Mouse (Mus musculus) megakaryocyte, embryonic 14.5 days (primary cell): ENCODE data around the gene Dapl1. TPM values are rescaled to one million over a fixed set of nuclear protein-coding genes. Genes with fewer than 3 reads are reported as not detected.

Experiments
- H3K27me3 ChIP-seq: replicated peaks from 2 replicates; pipeline ENCODE3; 2012; ENCODE audit warnings: inconsistent platforms
- H3K36me3 ChIP-seq: replicated peaks from 2 replicates; pipeline ENCODE3; 2012; ENCODE audit warnings: low read length, inconsistent platforms, mixed read lengths
- H3K4me1 ChIP-seq: 2 replicates; pipeline ENCODE4 v1.6.1; 2012; ENCODE audit warnings: inconsistent platforms
- H3K4me3 ChIP-seq: replicated peaks from 2 replicates; pipeline ENCODE3; 2012; ENCODE audit warnings: moderate library complexity, mild to moderate bottlenecking, inconsistent platforms
- H3K9me3 ChIP-seq: 2 replicates; pipeline ENCODE4 v1.6.1; 2012; ENCODE audit warnings: inconsistent platforms
- FLI1 ChIP-seq: IDR thresholded peaks from 2 replicates; pipeline ENCODE4 v1.6.1; 2012; ENCODE audit warnings: low read length, inconsistent platforms, mixed read lengths
- GATA1 ChIP-seq: IDR thresholded peaks from 3 replicates; pipeline ENCODE4 v1.6.1; 2012; ENCODE audit warnings: mixed read lengths, low read length, inconsistent platforms, borderline replicate concordance
- polyA plus RNA-seq: library from polyadenylated mRNA; stranded (reverse); fragments of >175 nt; gene quantifications from 2 replicates; pipeline ENCODE4 v1.2.3, GENCODE M21; 2012; ENCODE audit warnings: low replicate concordance; ENCODE audit not compliant: insufficient read depth

Dapl1 gene
- polyA plus RNA-seq, 1 experiment, result not detected

DNA sequence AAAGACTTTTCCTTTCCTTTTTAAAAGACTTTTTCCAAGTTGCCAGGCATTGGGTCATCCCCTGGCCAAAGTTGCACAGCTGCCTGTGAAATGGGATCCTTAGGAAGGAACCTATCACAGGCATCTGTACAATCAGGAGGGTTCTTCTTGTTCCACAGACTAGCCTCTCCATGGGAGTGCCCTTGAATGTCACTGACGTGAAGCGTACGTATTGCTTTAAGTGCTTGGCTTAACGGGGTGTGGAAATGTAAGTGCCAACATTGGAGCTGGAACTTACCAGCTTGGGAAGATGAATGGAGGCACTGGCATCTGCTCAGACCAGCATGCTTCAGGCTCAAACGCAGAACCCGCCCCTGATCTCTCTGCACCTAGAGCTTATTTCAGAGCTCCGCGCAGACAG, 14.7 kb downstream of the Dapl1 start:
- TF ChIP-seq FLI1 (no peak), GATA1 (no peak)
- H3K4me1 ChIP-seq, result peaks cover 3% of the 10 kb centered on the region; the same call in 1 of the 2 replicates
- H3K9me3 ChIP-seq, result peaks cover 4% of the 10 kb centered on the region; the same call in 1 of the 2 replicates
- peaks cover 9% of the 10 kb centered on the region for H3K27me3 ChIP-seq
- no peak overlapping the region for H3K4me3 ChIP-seq
- H3K36me3 ChIP-seq, result no peaks in the 10 kb centered on the region

DNA sequence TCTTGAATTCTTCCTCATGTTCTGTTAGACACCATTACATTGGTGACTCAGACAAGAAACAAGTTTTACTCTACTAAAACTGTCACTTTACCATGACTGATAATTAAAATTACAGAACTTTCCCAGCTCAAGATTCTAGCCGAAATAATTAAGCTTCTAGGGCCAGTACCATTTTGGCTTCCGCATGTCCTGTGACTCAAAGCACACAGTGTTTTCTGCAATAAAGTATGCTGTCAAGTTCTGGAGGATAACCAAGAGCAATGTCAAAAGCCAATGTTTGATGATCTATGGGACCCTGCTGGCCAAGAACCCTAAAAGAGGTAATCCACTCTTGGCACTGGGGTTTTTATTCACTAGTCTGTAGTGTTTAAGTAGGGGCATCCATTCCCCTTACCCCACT, 15.3 kb downstream of the Dapl1 start:
- no peak overlapping the region for H3K4me3 ChIP-seq
- peaks cover 3% of the 10 kb centered on the region; the same call in 1 of the 2 replicates for H3K4me1 ChIP-seq
- H3K9me3 ChIP-seq, result peaks cover 4% of the 10 kb centered on the region; the same call in 1 of the 2 replicates
- no peak for TF ChIP-seq FLI1
- TF ChIP-seq GATA1, result no peak
- H3K36me3 ChIP-seq, result no peaks in the 10 kb centered on the region
- H3K27me3 ChIP-seq, result peaks cover 6% of the 10 kb centered on the region

DNA sequence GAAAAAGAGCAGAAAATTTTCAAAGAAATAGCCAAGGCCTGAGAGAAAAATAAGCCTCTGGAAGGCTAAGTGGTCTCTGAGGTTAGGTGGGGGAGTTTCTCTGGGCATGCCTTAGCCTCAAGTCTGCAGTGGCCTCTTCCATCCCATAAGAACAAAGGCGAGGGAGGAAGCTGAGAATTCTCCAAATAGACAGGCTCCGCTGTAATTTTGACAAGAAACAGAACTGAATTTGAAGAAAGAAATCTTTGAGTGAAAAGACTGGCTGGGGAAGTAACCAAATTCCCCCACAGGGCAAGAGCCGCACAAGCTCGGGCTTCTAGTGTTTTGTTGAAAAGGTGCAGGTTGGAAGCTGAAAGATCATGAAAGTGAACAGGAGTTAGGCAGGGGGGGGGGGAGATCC, 24.6 kb downstream of the Dapl1 start:
- Histone ChIP-seq H3K4me3 (no peak overlapping the region), H3K9me3 (peaks cover 15% of the 10 kb centered on the region), H3K4me1 (no peaks in the 10 kb centered on the region), H3K27me3 (peaks cover 8% of the 10 kb centered on the region), H3K36me3 (no peaks in the 10 kb centered on the region)
- TF ChIP-seq GATA1 (no peak), FLI1 (no peak)

DNA sequence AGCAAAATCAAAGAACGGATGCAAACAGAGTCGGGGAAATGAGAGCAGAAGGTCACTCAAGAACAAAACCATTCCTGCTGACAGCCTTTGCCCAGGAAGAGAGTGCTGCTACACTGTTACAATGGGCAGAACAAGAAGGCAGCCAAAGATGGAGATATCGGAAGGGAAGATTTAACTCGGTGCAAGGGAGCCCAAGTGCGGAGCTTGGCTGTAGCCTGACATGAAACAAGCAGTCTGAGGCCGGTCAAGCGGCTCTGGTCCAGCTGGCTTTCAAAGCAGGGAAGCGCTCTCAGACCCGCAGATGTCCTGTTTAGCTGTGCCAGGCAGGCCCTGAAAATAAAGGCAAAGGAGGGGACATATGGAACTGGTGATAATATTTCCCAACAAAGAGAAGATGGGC, 26.0 kb downstream of the Dapl1 start:
- Histone ChIP-seq H3K4me1 (no peaks in the 10 kb centered on the region), H3K4me3 (no peak overlapping the region), H3K27me3 (peaks cover 8% of the 10 kb centered on the region), H3K36me3 (no peaks in the 10 kb centered on the region), H3K9me3 (peaks cover 15% of the 10 kb centered on the region)
- TF ChIP-seq GATA1 (no peak), FLI1 (no peak)

DNA sequence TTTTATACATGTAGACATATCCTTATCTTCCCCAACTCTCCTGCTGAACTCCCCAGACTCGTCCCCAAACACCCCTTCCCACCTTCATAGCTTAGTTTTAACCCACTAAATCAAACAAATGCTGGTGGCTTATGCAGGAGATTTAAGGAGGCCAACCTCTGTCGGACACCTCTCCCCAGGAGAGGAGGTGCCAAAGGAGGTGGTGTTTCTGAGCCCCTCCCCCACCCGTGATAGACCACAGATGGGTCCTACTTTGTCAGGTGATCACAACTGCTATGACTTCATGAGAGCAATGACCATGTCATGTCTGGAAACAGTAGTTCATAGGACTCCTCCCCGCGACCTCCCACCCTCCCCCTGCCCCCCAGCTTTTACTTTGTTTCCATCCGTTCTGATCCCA, 26.4 kb downstream of the Dapl1 start:
- no peak for TF ChIP-seq GATA1
- TF ChIP-seq FLI1, result no peak
- peaks cover 8% of the 10 kb centered on the region for H3K27me3 ChIP-seq
- H3K4me3 ChIP-seq, result no peak overlapping the region
- H3K36me3 ChIP-seq, result no peaks in the 10 kb centered on the region
- no peaks in the 10 kb centered on the region for H3K4me1 ChIP-seq
- peaks cover 15% of the 10 kb centered on the region for H3K9me3 ChIP-seq

GRCm38 (mm10) chr2:59520663-59521062, 36.2 kb downstream of the Dapl1 start:
- peak overlapping the region; percentile 57 for H3K4me3 ChIP-seq
- H3K9me3 ChIP-seq, result no peaks in the 10 kb centered on the region
- H3K27me3 ChIP-seq, result peaks cover 12% of the 10 kb centered on the region
- H3K4me1 ChIP-seq, result peaks cover 10% of the 10 kb centered on the region; the same call in 1 of the 2 replicates
- TF ChIP-seq GATA1 (no peak), FLI1 (no peak)
- H3K36me3 ChIP-seq, result no peaks in the 10 kb centered on the region

DNA sequence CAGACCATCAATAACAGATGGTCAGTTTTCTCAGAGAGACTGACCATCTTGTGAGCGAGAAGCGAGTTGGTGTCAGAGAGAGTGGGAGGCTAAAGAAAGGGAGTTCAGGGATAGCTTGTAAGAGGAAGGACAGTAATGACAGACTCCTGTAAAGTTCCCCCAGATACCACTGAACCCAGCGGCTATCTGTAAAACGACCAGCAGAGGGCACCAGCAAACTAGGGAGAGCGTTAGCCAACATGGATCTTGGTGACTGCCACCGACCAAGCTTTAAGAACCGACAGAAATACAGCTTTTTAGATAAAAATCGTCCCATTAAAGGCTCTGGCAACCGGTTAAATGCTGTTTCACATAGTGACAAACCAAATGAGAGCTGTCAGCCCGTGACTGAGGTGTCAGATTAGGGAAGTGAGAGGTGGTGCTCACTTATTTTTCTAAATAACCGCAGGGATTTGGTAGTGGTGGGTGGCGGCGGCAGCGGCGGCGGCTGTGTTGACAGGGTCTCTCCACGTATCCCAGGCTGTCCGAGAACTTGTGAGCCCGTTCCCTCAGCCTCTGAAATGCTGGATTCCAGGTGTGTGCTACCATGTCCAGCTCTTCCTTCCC, 37.7 kb downstream of the Dapl1 start:
- Histone ChIP-seq H3K27me3 (peaks cover 17% of the 10 kb centered on the region), H3K36me3 (no peaks in the 10 kb centered on the region), H3K4me3 (peak overlapping the region; percentile 80), H3K4me1 (peaks cover 10% of the 10 kb centered on the region; the same call in 1 of the 2 replicates), H3K9me3 (no peaks in the 10 kb centered on the region)
- TF ChIP-seq GATA1, result no peak
- no peak for TF ChIP-seq FLI1

DNA sequence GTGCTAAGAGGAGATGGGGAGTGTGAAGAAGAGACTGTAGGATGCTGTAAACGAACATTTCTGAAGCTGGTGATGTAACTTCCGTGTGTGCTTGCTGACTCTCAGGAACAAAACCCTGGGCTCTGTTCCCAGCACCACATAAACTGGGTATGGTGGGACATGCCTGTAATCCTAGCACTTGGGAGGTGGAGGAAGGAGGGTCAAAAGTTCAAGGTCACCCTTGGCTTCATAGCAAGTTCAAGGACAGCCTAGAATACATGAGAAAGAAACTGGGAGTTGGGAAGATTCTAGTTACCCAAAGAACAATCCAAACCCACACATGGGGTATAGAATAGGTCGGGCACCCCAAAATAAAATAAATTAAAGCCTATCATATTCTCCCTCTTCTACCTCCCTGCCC, 39.1 kb downstream of the Dapl1 start:
- TF ChIP-seq FLI1, result no peak
- TF ChIP-seq GATA1, result no peak
- Histone ChIP-seq H3K9me3 (no peaks in the 10 kb centered on the region), H3K36me3 (no peaks in the 10 kb centered on the region)

GRCm38 (mm10) chr2:59526893-59527292, 42.4 kb downstream of the Dapl1 start:
- Histone ChIP-seq H3K36me3 (no peaks in the 10 kb centered on the region), H3K9me3 (no peaks in the 10 kb centered on the region), H3K4me1 (peaks cover 7% of the 10 kb centered on the region; the same call in 1 of the 2 replicates), H3K27me3 (peaks cover 16% of the 10 kb centered on the region), H3K4me3 (no peak overlapping the region)
- TF ChIP-seq GATA1, result no peak
- no peak for TF ChIP-seq FLI1

More for the DNA sequence above, 39.1 kb downstream of the Dapl1 start:
- peaks cover 10% of the 10 kb centered on the region; the same call in 1 of the 2 replicates for H3K4me1 ChIP-seq
- H3K27me3 ChIP-seq, result peaks cover 17% of the 10 kb centered on the region
- H3K4me3 ChIP-seq, result no peak overlapping the region

DNA sequence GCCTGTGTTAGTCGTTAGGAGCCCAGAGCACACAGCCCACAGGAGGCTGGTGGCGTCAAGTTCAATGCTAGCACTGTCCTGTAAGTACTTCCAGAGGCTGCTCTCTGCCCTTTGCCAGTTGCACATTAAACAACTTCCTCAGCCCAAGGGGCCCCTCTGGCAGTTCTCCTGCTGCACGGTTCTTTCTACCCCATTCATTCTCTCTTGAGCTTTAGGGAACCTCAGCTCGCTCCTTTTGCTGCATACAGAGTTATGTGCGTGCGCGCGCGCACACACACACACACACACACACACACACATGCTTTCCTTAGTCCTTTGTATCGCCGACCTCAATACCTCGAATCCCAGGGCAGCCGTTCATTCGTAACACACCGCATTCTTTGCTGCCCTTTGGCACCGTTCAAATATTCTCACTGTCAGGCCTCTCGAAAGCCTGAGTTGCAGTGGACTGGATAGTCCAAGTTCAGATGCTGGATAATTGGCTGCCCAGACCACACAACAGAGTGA, 45.2 kb downstream of the Dapl1 start:
- peaks cover 16% of the 10 kb centered on the region for H3K27me3 ChIP-seq
- no peaks in the 10 kb centered on the region for H3K9me3 ChIP-seq
- H3K36me3 ChIP-seq, result no peaks in the 10 kb centered on the region
- no peak overlapping the region for H3K4me3 ChIP-seq
- TF ChIP-seq GATA1 (no peak), FLI1 (no peak)
- H3K4me1 ChIP-seq, result no peaks in the 10 kb centered on the region
